18 mouse cellular contexts compared by ENCODE assay signal in genomic region chr1:42475629-42476028, GRCm38 (mm10).
"Had no signal": no experiment of that assay in that cellular context is flagged by ENCODE, and none has a peak within 500 bp of the region (broad histone marks: within the 10 kb centered on the region; RNA-seq: fewer than 3 reads in every experiment).

No protein-coding gene starts in this region.

- DNase-seq: lung, adult 18-20 months; lung, embryonic 14.5 days; lung, postnatal 10 days; lung, postnatal 4 days; retina, postnatal 1 day; right cerebral cortex, adult 18-20 months; right cerebral cortex, postnatal 25 days; right cerebral cortex, postnatal 4 days; spleen, adult 18-20 months; thymus, adult 18-20 months; thymus, postnatal 14 days; thymus, postnatal 36 days had no signal

- ATAC-seq: midbrain, embryonic 13.5 days; midbrain, embryonic 15.5 days had no signal

- H3K9me3 ChIP-seq: midbrain, embryonic 10.5 days; midbrain, embryonic 13.5 days; midbrain, embryonic 15.5 days; neural tube, embryonic 13.5 days; neural tube, embryonic 15.5 days had no signal

- H3K4me2 ChIP-seq: lung, embryonic 14.5 days; midbrain, embryonic 13.5 days; midbrain, embryonic 15.5 days; neural tube, embryonic 13.5 days; neural tube, embryonic 15.5 days had no signal

- H3K4me3 ChIP-seq: midbrain, embryonic 10.5 days; midbrain, embryonic 13.5 days; midbrain, embryonic 15.5 days; myocyte; neural tube, embryonic 13.5 days; neural tube, embryonic 15.5 days had no signal

- H3K27me3 ChIP-seq: midbrain, embryonic 13.5 days; midbrain, embryonic 15.5 days had no signal

- H3K9ac ChIP-seq: lung, embryonic 14.5 days; midbrain, embryonic 13.5 days; midbrain, embryonic 15.5 days; neural tube, embryonic 13.5 days; neural tube, embryonic 15.5 days had no signal

- H3K27ac ChIP-seq: midbrain, embryonic 10.5 days; midbrain, embryonic 13.5 days; midbrain, embryonic 15.5 days; neural tube, embryonic 13.5 days; neural tube, embryonic 15.5 days had no signal

- H3K36me3 ChIP-seq: midbrain, embryonic 10.5 days; midbrain, embryonic 13.5 days; midbrain, embryonic 15.5 days; neural tube, embryonic 13.5 days; neural tube, embryonic 15.5 days had no signal
